Mouse (Mus musculus) activated CD4-positive, CD25-positive, alpha-beta regulatory T cell, adult 4 months (primary cell): ENCODE data around the gene Hist3h2ba. TPM values are rescaled to one million over a fixed set of nuclear protein-coding genes. Genes with fewer than 3 reads are reported as not detected.
A peak's percentile ranks its signal among the peaks of the same experiment; 100 is the strongest.

Experiments
- ATAC-seq: one replicate; pipeline ENCODE4 v1.8.0; 2017
- polyA plus RNA-seq, 2 experiments: library from polyadenylated mRNA; unstranded; fragments of 100-300 nt; shearing (Covaris generic); gene quantifications; one replicate each; pipeline ENCODE4 v1.2.1; 2017

Hist3h2ba gene
- polyA plus RNA-seq, 2 experiments from 2014 or later = 1.8 to 4.2 TPM

GRCm38 (mm10) chr11:58967346-58967745 is 18.6 kb downstream of the Hist3h2ba start:
- ATAC-seq = peak; percentile 49

GRCm38 (mm10) chr11:58968551-58968950 is 19.8 kb downstream of the Hist3h2ba start:
- no peak for ATAC-seq

DNA sequence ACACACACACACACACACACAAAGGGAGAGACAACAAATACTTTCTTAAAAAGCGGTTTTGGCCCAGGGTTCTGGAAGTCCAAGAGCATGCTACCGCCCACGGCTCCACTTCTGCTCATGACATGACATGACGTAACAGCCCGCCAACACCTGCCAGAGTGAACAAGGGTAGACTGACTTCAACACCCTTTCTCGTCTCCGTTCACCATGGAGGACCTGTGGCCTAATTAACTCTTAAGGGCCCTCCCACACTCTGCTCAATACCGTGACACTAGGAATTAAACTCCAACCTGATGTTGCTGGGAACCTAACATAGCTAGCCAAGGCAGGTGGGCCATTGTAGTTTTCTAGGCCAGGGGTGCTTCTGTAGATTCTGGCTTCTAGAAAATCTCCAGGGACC is 20.3 kb downstream of the Hist3h2ba start:
- no peak for ATAC-seq

GRCm38 (mm10) chr11:58969659-58970058 is 20.9 kb downstream of the Hist3h2ba start:
- ATAC-seq = no peak

GRCm38 (mm10) chr11:58970831-58971530 is 22.3 kb downstream of the Hist3h2ba start:
- no peak for ATAC-seq

DNA sequence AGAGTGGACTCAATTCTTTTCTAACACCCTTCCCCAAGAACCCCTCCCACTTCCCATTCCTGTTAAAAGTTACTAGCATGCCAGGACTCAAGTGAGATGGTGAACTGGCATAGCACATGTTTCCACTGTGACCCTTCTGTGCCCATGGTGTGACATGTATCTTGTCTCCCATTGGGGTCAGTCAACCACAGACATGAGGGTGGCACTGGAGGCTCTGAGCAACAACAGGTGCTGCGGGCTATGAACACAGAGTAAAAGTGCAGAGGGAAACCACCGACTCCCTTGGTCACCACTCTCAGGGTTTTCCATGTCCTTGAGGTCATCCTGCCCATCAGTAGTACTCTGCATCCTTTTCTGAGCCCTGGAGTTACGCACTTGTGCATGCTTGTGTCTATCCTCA is 23.1 kb downstream of the Hist3h2ba start:
- ATAC-seq = no peak

DNA sequence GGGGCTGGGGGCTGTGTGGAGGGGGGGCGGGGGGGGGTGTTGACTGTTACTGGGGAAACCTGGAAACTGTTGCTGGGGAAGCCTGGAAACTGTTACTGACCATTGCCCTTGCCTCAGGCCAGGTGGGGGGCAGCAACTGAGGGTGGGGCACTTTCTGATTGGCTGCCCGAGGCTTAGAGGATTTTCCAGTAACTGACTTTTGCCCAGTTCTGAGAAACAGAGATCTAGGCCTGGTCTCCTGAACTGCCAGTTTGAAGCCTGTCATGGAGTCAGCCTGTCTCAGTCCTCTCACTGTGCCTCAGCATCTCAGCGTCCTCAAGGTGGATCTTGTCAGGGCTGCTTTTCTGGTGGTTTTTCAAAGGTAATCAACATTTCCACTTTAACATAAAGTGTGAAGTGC is 25.7 kb downstream of the Hist3h2ba start:
- ATAC-seq = no peak

DNA sequence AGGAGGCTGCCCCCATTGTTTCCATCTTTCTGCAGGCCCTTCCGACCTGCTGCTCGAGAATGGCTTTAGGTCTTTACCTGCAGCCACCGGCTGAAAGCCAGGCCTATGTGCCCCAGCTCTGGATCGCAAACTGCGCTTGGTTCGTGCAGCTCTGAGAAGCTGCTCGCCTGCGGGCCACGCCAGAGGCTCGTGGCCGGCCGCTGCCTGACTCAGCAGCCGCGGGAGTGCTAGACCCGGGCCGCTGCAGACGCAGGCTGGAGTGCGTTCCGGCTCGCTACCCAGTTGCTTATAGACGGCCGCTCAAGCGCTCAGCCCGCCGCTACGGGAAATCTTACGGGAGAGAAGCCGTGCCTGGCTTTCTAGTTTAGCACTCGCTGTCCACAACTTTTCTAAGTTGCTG is 28.4 kb downstream of the Hist3h2ba start:
- peak; percentile 20 for ATAC-seq

- ATAC-seq = peak; percentile 38
Observed at GRCm38 (mm10) chr11:58977607-58978026, 28.9 kb downstream of the Hist3h2ba start.

GRCm38 (mm10) chr11:58978027-58978705 is 29.4 kb downstream of the Hist3h2ba start, which contains the start of gene Trim11:
Gene Trim11 (plus strand): TSS chr11:58978093.
- ATAC-seq = peak; percentile 87

GRCm38 (mm10) chr11:58978706-58979030 is 29.9 kb downstream of the Hist3h2ba start:
- ATAC-seq = no peak

- no peak for ATAC-seq
Observed at GRCm38 (mm10) chr11:58979183-58979582, 30.5 kb downstream of the Hist3h2ba start.

DNA sequence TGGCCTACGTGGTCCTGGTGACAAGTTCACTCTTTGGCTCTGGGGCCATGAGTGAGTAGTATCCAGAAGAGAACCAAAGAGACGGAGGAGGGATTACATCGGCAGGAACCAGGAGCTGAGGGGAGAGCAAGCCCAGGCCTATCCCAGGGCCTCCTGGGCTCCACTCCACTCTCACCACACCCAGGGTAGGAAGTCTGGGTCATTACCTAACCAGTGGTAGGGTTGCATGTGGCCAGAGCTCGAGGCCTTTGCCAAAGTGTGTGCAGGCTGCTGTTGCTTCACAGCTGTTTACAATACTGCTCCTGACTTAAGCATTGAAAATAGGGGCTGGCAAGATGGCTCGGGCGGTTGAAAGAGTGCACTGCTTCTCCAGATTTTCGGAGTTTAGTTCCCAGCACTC is 30.9 kb downstream of the Hist3h2ba start:
- ATAC-seq = no peak

DNA sequence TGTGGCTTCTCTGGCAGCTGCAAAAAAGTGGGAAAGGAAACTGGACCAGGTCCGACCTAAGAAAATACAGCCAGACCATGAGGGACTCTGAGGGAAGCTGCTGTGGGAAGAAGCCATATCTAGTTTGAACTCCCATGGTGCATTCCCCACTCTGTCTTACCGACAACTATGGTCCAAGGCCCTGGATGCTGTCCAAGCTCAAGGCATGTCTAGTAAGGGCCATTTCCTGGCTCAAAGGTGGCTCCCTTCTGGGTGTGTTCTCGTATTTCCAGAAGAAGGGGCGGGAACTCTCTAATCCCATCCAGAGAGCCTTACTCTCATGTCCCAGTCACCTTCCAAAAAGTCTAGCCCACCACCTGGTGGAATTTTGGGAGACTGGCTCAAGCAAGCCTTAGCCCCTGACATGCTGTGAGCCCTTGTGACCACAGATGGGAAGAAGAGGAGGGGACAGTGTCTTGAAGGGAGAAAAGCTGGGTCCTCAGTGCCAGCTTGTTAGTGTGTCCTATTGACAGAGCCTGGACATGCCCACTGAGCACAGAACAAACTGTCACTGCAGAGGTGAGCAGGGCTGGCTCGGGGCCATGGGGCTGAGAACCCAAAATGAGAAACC is 31.8 kb downstream of the Hist3h2ba start:
- ATAC-seq = no peak

GRCm38 (mm10) chr11:58981541-58982447 is 33.1 kb downstream of the Hist3h2ba start:
- no peak for ATAC-seq

GRCm38 (mm10) chr11:58982471-58983097 is 33.9 kb downstream of the Hist3h2ba start:
- ATAC-seq = no peak

DNA sequence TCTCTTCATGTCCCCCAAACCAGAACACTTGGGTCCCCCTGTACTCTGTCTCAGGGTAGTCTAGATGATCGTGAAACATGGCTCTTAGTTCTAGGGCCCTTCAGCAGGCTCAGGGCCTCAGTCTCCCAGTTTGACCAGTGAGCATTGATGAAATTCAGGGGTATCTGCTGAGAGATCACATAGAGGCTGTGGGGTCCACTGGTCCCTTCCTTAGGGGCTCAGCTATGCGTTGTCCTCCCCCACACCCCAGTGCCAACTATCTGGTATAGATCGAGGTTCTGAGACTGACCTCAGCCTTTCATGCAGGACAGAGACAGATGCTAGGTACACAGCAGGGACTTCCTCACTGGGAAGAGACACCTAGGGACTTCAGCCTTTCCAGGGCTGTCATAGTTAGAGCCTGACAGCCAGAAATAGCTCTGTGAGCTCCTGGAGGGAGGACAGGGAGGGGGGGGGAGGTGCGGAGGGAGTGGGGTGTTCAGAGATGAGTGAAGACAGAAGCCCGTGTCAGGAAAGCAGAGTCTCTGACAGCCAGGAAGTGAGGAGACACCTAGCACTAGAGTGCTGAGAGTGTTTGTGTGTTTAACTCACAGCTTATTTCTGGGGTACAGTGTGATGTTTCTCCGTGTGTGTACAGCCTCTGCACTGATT is 35.1 kb downstream of the Hist3h2ba start:
- no peak for ATAC-seq

DNA sequence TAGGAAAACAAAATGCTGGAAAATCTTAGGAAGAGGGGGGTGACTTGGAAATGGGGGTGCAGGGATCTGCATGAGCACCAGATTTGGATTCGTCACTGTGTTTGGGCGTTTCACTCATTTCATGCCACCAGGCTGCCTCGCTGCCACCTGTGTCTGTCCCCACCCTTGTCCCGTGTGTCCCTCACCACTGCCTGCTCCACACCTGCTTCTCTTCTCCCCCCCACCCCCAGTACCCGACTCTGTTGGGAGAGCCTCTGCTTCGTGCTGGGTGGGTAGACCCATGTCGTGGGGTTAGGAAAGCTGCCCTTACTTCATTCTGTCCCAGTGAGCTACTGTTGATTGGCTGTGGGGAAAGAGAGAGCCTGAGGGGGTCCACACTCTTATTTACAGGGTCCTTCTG is 35.9 kb downstream of the Hist3h2ba start:
- ATAC-seq = no peak

DNA sequence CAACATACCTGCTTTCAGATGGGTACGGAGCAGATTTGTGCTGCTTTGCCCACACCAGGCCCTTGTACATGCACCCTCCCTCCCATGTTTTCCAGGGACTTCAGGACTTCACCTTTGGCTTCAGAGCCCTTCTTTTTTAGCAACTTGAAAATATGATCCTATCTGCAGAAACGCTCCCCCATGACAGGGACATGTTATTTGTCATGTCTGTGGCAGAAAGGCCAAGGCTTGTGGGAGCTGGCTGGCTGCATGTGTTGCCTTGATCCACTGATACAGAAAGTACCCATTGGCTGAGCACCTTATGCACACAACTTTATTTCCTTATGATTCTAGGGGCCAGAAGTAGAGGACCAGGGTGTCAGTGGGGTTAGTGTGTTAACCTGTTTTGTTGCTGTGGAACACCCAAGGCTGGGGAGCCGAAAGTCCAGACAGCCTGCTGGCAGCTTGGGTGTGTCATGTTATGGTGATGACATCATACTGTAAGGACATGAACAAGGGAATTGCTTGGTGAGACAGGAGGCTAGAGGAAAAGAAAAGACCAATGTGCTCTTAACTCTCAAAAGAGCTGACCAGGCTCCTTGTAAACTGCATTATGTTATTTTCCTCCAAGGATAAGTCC is 36.7 kb downstream of the Hist3h2ba start:
- no peak for ATAC-seq

DNA sequence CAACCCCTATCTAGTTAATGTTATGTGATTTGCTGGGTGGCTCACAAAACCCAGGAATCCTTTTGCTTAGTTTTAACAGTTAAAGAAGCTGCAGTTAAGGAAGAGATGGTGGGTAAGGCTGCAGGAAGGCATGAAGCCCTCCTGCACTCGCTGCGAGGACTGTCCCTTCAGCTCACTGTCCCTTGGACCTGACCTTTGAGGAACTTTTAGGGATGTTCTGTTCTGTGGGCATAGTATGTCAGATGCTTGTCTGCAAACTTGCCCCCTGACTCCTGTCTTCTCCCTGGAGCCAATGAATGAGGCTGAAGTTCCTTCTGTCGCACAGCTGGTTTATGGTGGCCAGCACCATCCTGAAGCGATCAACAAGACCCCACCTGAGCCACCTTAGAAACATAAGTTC is 40.4 kb downstream of the Hist3h2ba start:
- ATAC-seq = no peak

- ATAC-seq = no peak
Observed at GRCm38 (mm10) chr11:58990141-58990540, 41.4 kb downstream of the Hist3h2ba start.
